Mouse (Mus musculus) G1E-ER4 (cell line): ENCODE data around the gene Zfp57. TPM values are rescaled to one million over a fixed set of nuclear protein-coding genes. Genes with fewer than 3 reads are reported as not detected.

Experiments used
- GATA1 ChIP-seq: IDR thresholded peaks from one replicate; pipeline ENCODE4 v1.8.0; 2012; ENCODE audit warnings: low read length, inconsistent platforms
- polyA plus RNA-seq: library from polyadenylated mRNA; stranded (reverse); fragments of >175 nt; gene quantifications from 2 replicates; pipeline ENCODE4 v1.2.3, GENCODE M21; 2012

Zfp57 gene
- polyA plus RNA-seq, 1 experiment, result not detected

- TF ChIP-seq GATA1, result no peak
These were observed 49.4 kb downstream of the Zfp57 start for GRCm38 (mm10) chr17:37050399-37050798.

DNA sequence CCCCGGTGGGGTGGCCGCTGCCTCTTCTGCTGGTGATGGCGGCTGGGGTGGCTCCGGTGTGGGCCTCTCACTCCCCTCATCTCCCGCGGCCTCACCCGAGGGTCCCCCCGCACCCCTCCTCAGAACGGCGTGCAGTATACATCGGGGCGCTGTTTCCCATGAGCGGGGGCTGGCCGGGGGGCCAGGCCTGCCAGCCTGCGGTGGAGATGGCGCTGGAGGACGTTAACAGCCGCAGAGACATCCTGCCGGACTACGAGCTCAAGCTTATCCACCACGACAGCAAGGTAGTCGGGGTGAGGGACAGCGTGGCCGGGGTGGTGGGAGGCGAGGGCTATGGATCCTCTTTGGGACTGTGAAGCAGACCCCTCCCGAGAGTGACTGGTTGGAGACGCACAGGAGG lies 49.9 kb downstream of the Zfp57 start:
- TF ChIP-seq GATA1, result no peak

GRCm38 (mm10) chr17:37051745-37052144 lies 50.8 kb downstream of the Zfp57 start:
- no peak for TF ChIP-seq GATA1

DNA sequence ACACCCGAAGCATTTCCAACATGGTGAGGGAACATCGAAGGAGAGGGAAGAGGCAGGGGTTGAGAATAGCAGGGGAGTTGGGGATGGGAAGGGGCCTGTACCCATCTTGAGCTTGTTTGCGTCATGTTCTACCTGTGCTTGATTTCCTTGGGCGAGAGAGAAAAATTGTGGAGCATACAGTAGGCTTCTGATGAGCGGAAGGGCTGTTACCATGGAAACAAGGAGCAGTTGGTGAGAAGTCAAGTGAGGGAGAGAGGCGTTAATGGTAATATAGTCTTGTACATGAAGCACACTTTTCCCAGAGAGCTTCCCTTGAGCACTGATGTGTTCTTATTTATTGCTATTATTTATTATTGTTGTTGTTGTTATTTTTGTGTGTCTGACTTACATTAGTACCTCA lies 56.0 kb downstream of the Zfp57 start:
- no peak for TF ChIP-seq GATA1

Other genes starting within 250 kb of the Zfp57 start
- not detected in 2 replicates for gene H2-M10.5, start 228.3 kb upstream of the Zfp57 start, polyA plus RNA-seq
- gene H2-M10.6, start 189.0 kb upstream of the Zfp57 start, polyA plus RNA-seq, result not detected in 2 replicates
- gene Trim26, start 164.0 kb upstream of the Zfp57 start, polyA plus RNA-seq, result 7.1 and 7.9 TPM in 2 replicates
- gene Trim15, start 134.0 kb upstream of the Zfp57 start, polyA plus RNA-seq, result not detected in 2 replicates
- gene Trim10, start 131.6 kb upstream of the Zfp57 start, polyA plus RNA-seq, result 4.3 and 11.7 TPM in 2 replicates
- not detected in 2 replicates for gene Trim40, start 111.0 kb upstream of the Zfp57 start, polyA plus RNA-seq
- gene Trim31, start 103.0 kb upstream of the Zfp57 start, polyA plus RNA-seq, result not detected in 2 replicates
- not detected in 2 replicates for gene Rnf39, start 58.2 kb upstream of the Zfp57 start, polyA plus RNA-seq
- 252 and 445 TPM in 2 replicates for gene Ppp1r11, start 49.4 kb upstream of the Zfp57 start, polyA plus RNA-seq
- gene Znrd1, start 42.6 kb upstream of the Zfp57 start, polyA plus RNA-seq, result 3.8 and 5.8 TPM in 2 replicates
- gene Znrd1as, start 42.6 kb upstream of the Zfp57 start, polyA plus RNA-seq, result 0.26 and 0.56 TPM in 2 replicates
- not detected in 2 replicates for gene 2410137M14Rik, start 19.9 kb upstream of the Zfp57 start, polyA plus RNA-seq
- gene H2-M5, start 11.6 kb upstream of the Zfp57 start, polyA plus RNA-seq, result not detected in 2 replicates
- not detected in 2 replicates for gene Mog, start 22.2 kb downstream of the Zfp57 start, polyA plus RNA-seq
- gene Gabbr1, start 44.8 kb downstream of the Zfp57 start, polyA plus RNA-seq, result 20.1 and 23.9 TPM in 2 replicates
- gene Olfr90, start 87.3 kb downstream of the Zfp57 start, polyA plus RNA-seq, result not detected in 2 replicates
- not detected in 2 replicates for gene Olfr91, start 97.1 kb downstream of the Zfp57 start, polyA plus RNA-seq
- not detected in 2 replicates for gene Olfr92, start 118.9 kb downstream of the Zfp57 start, polyA plus RNA-seq
- gene Olfr93, start 160.3 kb downstream of the Zfp57 start, polyA plus RNA-seq, result not detected in 2 replicates
- not detected in 2 replicates for gene Ubd, start 192.7 kb downstream of the Zfp57 start, polyA plus RNA-seq
- gene Olfr94, start 199.8 kb downstream of the Zfp57 start, polyA plus RNA-seq, result not detected in 2 replicates
- not detected in 2 replicates for gene Olfr95, start 212.0 kb downstream of the Zfp57 start, polyA plus RNA-seq
- gene Olfr96, start 219.0 kb downstream of the Zfp57 start, polyA plus RNA-seq, result not detected in 2 replicates
- not detected in 2 replicates for gene Olfr97, start 236.2 kb downstream of the Zfp57 start, polyA plus RNA-seq